Mouse (Mus musculus) heart, adult 10 weeks (tissue): ENCODE data around the gene Satl1. TPM values are rescaled to one million over a fixed set of nuclear protein-coding genes. Genes with fewer than 3 reads are reported as not detected.

Experiments
- polyA plus RNA-seq: library from polyadenylated mRNA; stranded (reverse); fragments of 350-450 nt; fragmentation: Illumina TruSeq; extraction: RNeasy Lipid Tissue Mini Kit (QIAGEN cat#74804); gene quantifications from one replicate; pipeline ENCODE4 v1.2.3, GENCODE M21; 2014; ENCODE audit warnings: low read depth, low replicate concordance

Satl1 gene
- not detected for polyA plus RNA-seq

GRCm38 (mm10) chrX:112406679-112407078, at the start of gene Satl1:
Satl1 (minus strand) TSS chrX:112406779.

Other genes with a start within 250 kb of the Satl1 start
- not detected for gene 4933403O08Rik, start 167.7 kb downstream of the Satl1 start, polyA plus RNA-seq
- 67.3 TPM for gene Apool, start 95.4 kb downstream of the Satl1 start, polyA plus RNA-seq
- gene 2010106E10Rik, start 88.5 kb upstream of the Satl1 start, polyA plus RNA-seq: not detected
- 0.39 TPM for gene Zfp711, start 193.7 kb upstream of the Satl1 start, polyA plus RNA-seq